Mouse (Mus musculus): Measurements from ENCODE around the gene Gprc5c. TPM values are rescaled to one million over a fixed set of nuclear protein-coding genes. Genes with fewer than 3 reads are reported as not detected.

Gene Gprc5c
- polyA plus RNA-seq, 1 experiment = 48.8 TPM

DNA sequence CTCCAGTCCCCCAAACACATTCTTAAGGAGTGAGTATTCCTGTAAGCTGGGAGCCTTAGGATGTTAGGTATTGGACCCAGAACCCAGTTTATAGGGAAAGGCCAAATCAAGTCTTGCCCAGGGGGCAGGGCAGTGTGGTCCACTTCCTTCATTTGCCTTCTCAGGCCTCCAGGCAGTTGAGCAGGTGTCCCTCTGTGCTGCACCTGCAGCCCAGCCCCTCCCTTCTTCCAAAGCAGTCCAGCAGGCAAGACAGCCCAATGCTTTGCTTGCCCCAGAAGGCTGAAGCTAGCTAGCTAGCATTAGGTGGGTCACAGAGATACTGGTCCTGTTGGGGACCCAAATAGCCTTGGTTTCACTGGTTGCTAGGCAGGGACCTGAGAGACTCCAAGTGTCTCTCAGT, 29.2 kb downstream of the Gprc5c start:
- H3K9me3 ChIP-seq (replicated peaks; ENCODE audit: control insufficient read depth, insufficient read depth, low read length, poor library complexity, severe bottlenecking) = no peaks in the 10 kb centered on the region
- peaks cover 9% of the 10 kb centered on the region for H3K4me1 ChIP-seq (ENCODE audit: control insufficient read depth, insufficient read depth, low read length)
- TF ChIP-seq CTCF (IDR thresholded peaks at IDR 0.05; ENCODE audit: low read depth, low read length) (no peak), POLR2A (IDR thresholded peaks at IDR 0.05; ENCODE audit: insufficient read depth, low read length) (no peak), EP300 (IDR thresholded peaks at IDR 0.05; ENCODE audit: insufficient read depth, low read depth, low read length) (no peak)
- no peaks in the 10 kb centered on the region for H3K36me3 ChIP-seq (ENCODE audit: control insufficient read depth, insufficient read depth, low read length, poor library complexity, severe bottlenecking)
- no peaks in the 10 kb centered on the region for H3K27me3 ChIP-seq (ENCODE audit: control insufficient read depth, insufficient read depth, low read length, poor library complexity, severe bottlenecking)
- H3K9ac ChIP-seq (ENCODE audit: low read depth, poor library complexity, severe bottlenecking) = no peak overlapping the region
- H3K27ac ChIP-seq (ENCODE audit: insufficient read depth, low read length) = no peak overlapping the region
- H3K4me3 ChIP-seq (ENCODE audit: low read depth, low read length) = no peak overlapping the region

DNA sequence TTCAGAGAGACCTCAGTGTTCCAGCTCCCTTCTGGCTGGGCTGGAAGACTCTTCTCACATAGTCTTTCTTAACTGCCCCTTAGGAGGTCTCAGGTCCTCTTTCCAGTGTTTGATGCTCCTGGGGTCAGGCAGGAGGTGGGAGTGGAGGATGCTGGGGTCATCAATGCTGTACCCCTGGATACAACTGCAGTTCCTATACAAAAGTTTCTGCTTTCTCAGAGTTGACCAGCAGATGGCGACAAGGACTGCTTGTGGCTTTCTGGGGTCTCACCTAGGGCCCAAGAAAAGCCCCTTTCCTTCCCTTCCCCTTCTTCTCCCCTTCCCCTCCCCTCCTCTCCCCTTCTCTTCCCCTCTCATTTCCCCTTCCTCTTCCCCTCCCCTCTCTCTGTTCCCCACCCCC, 29.6 kb downstream of the Gprc5c start:
- Histone ChIP-seq H3K27ac (ENCODE audit: insufficient read depth, low read length) (no peak overlapping the region), H3K27me3 (ENCODE audit: control insufficient read depth, insufficient read depth, low read length, poor library complexity, severe bottlenecking) (no peaks in the 10 kb centered on the region), H3K36me3 (ENCODE audit: control insufficient read depth, insufficient read depth, low read length, poor library complexity, severe bottlenecking) (no peaks in the 10 kb centered on the region)

DNA sequence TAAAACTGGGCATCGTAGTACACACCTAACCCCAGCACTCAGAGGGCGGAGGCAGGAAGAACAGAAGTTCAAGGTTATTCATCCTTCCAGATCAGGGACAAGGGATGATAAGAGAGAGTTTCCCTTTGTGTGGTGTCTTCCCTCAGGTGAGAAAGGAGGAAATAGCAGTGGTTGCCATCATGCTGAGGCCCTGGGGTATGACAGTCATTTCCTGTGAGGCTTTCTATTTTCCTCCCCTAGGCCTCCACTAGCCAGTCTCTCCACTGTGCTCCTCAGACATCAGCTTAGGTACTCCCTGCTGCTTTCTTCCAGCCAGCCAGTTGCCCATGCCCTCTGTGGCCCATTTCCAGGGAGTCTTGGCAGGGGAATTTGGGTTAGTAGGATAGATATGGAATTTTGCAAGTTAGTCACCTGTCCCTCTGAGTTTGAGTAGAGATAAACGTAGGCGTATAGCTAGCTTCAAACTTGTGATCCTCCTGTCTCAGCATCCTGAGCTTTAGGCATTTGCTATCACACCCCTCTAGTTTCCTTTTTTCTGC, 32.4 kb downstream of the Gprc5c start:
- no peaks in the 10 kb centered on the region for H3K4me1 ChIP-seq (ENCODE audit: control insufficient read depth, insufficient read depth, low read length)
- no peak overlapping the region for H3K4me3 ChIP-seq (ENCODE audit: low read depth, low read length)
- H3K27ac ChIP-seq (ENCODE audit: insufficient read depth, low read length) = no peak overlapping the region
- H3K36me3 ChIP-seq (ENCODE audit: control insufficient read depth, insufficient read depth, low read length, poor library complexity, severe bottlenecking) = no peaks in the 10 kb centered on the region
- no peaks in the 10 kb centered on the region for H3K9me3 ChIP-seq (replicated peaks; ENCODE audit: control insufficient read depth, insufficient read depth, low read length, poor library complexity, severe bottlenecking)
- no peaks in the 10 kb centered on the region for H3K27me3 ChIP-seq (ENCODE audit: control insufficient read depth, insufficient read depth, low read length, poor library complexity, severe bottlenecking)
- no peak overlapping the region for H3K9ac ChIP-seq (ENCODE audit: low read depth, poor library complexity, severe bottlenecking)
- TF ChIP-seq EP300 (IDR thresholded peaks at IDR 0.05; ENCODE audit: insufficient read depth, low read depth, low read length) = no peak
- TF ChIP-seq POLR2A (IDR thresholded peaks at IDR 0.05; ENCODE audit: insufficient read depth, low read length) = no peak
- no peak for TF ChIP-seq CTCF (IDR thresholded peaks at IDR 0.05; ENCODE audit: low read depth, low read length)

More for the DNA sequence above, 29.6 kb downstream of the Gprc5c start:
- no peaks in the 10 kb centered on the region for H3K9me3 ChIP-seq (replicated peaks; ENCODE audit: control insufficient read depth, insufficient read depth, low read length, poor library complexity, severe bottlenecking)
- H3K4me1 ChIP-seq (ENCODE audit: control insufficient read depth, insufficient read depth, low read length) = peaks cover 8% of the 10 kb centered on the region
- no peak overlapping the region for H3K9ac ChIP-seq (ENCODE audit: low read depth, poor library complexity, severe bottlenecking)
- TF ChIP-seq POLR2A (IDR thresholded peaks at IDR 0.05; ENCODE audit: insufficient read depth, low read length) = no peak
- TF ChIP-seq CTCF (IDR thresholded peaks at IDR 0.05; ENCODE audit: low read depth, low read length) = peak; percentile 70
- H3K4me3 ChIP-seq (ENCODE audit: low read depth, low read length) = no peak overlapping the region

DNA sequence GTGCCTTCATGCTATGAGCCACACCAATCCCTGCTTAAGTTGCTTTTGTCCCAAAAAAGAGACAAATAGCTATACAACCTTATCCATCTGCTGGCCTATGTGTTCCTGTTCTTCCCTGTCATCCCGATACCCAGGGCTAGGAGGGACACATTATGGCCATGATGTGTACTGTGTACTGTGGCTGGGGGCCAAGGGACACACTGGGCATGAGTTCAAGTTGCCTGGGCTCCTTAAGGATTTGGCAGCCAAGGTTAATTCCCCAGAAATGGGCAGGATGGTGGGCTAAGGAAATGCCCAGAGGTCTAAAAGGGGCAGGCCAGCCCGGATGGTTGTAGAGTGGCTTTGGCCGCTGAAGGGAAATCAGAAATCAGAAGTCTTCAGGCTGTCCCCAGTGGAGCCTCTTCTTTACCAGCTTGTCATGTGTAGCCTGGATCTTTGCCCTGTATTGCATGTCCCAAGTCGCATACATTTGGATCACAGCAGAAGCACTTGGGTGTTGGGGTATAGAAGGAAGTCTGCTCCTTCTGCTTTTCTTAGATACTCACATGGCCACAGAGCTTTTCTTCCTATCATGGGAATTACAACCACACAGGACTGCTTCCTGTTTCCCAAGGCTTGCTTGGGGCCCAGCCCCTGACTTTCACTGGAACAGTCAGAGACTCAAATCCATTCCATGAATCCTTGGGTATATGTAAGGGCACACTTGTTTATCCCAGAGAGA, 33.6 kb downstream of the Gprc5c start:
- Histone ChIP-seq H3K27ac (ENCODE audit: insufficient read depth, low read length) (no peak overlapping the region), H3K4me3 (ENCODE audit: low read depth, low read length) (no peak overlapping the region), H3K4me1 (ENCODE audit: control insufficient read depth, insufficient read depth, low read length) (no peaks in the 10 kb centered on the region)

DNA sequence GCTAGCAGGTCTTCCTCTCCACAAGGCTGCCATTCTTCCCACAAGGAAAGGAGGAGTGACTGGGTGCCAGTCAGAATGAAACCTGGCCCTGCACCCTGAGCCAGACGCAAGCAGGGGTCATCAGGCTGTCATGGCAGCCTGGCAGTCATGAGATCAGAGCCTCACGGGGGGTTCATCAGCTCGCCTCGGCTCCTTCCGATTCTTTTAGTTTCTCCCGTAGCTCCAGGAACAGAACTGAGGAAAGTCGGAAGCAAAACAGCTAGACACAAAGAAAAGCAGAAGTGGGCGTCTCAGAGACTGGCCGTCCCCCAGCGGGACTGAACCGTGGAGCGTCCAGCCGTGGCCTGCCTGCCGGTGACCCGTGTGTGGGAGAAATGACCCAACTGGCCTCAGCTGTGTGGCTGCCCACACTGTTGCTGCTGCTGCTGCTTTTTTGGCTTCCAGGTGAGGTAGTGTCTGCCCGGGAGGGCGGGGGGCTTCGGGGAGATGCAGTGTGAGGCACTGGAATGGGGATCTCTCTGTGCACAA, 39.1 kb downstream of the Gprc5c start, which contains the start of gene Cd300a:
TSS of gene Cd300a (plus strand) at position 51 of the 528 bp plus-strand sequence.
- Histone ChIP-seq H3K4me1 (ENCODE audit: control insufficient read depth, insufficient read depth, low read length) (no peaks in the 10 kb centered on the region), H3K27ac (ENCODE audit: insufficient read depth, low read length) (no peak within 1 kb of the TSS), H3K36me3 (ENCODE audit: control insufficient read depth, insufficient read depth, low read length, poor library complexity, severe bottlenecking) (no peaks in the 10 kb centered on the region), H3K9me3 (replicated peaks; ENCODE audit: control insufficient read depth, insufficient read depth, low read length, poor library complexity, severe bottlenecking) (no peaks in the 10 kb centered on the region; the same call in 1 of the 2 replicates), H3K27me3 (ENCODE audit: control insufficient read depth, insufficient read depth, low read length, poor library complexity, severe bottlenecking) (no peaks in the 10 kb centered on the region), H3K4me3 (ENCODE audit: low read depth, low read length) (no peak within 1 kb of the TSS), H3K9ac (ENCODE audit: low read depth, poor library complexity, severe bottlenecking) (no peak within 1 kb of the TSS)
- TF ChIP-seq EP300 (IDR thresholded peaks at IDR 0.05; ENCODE audit: insufficient read depth, low read depth, low read length) = no peak
- no peak for TF ChIP-seq CTCF (IDR thresholded peaks at IDR 0.05; ENCODE audit: low read depth, low read length)
- no peak for TF ChIP-seq POLR2A (IDR thresholded peaks at IDR 0.05; ENCODE audit: insufficient read depth, low read length)

More for the DNA sequence above, 33.6 kb downstream of the Gprc5c start:
- no peaks in the 10 kb centered on the region for H3K9me3 ChIP-seq (replicated peaks; ENCODE audit: control insufficient read depth, insufficient read depth, low read length, poor library complexity, severe bottlenecking)
- no peaks in the 10 kb centered on the region for H3K27me3 ChIP-seq (ENCODE audit: control insufficient read depth, insufficient read depth, low read length, poor library complexity, severe bottlenecking)
- TF ChIP-seq EP300 (IDR thresholded peaks at IDR 0.05; ENCODE audit: insufficient read depth, low read depth, low read length) (no peak), POLR2A (IDR thresholded peaks at IDR 0.05; ENCODE audit: insufficient read depth, low read length) (no peak), CTCF (IDR thresholded peaks at IDR 0.05; ENCODE audit: low read depth, low read length) (no peak)
- no peaks in the 10 kb centered on the region for H3K36me3 ChIP-seq (ENCODE audit: control insufficient read depth, insufficient read depth, low read length, poor library complexity, severe bottlenecking)
- H3K9ac ChIP-seq (ENCODE audit: low read depth, poor library complexity, severe bottlenecking) = no peak overlapping the region

DNA sequence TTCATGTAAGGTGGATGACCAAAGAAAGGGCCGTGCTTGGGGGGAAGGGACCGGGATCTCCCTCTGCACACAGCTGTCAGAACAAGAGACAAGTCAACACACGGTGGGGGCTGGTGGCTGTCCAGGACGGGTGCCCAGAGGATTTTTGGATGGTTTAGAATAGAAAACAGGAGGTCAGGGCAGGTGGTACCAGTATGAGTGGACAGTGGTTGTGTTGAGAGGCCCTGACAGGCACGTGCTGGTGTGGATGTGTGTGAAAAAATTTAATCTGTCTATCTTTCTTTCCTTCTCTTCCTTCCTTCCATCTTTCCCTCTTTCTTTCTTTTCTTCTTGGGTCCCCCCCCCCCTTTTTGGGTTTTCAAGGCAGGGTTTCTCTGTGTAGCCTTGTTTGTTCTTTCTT, 39.6 kb downstream of the Gprc5c start:
- no peak for TF ChIP-seq POLR2A (IDR thresholded peaks at IDR 0.05; ENCODE audit: insufficient read depth, low read length)
- TF ChIP-seq EP300 (IDR thresholded peaks at IDR 0.05; ENCODE audit: insufficient read depth, low read depth, low read length) = no peak
- TF ChIP-seq CTCF (IDR thresholded peaks at IDR 0.05; ENCODE audit: low read depth, low read length) = no peak
- no peak overlapping the region for H3K4me3 ChIP-seq (ENCODE audit: low read depth, low read length)
- no peak overlapping the region for H3K9ac ChIP-seq (ENCODE audit: low read depth, poor library complexity, severe bottlenecking)
- H3K27ac ChIP-seq (ENCODE audit: insufficient read depth, low read length) = no peak overlapping the region
- H3K9me3 ChIP-seq (replicated peaks; ENCODE audit: control insufficient read depth, insufficient read depth, low read length, poor library complexity, severe bottlenecking) = no peaks in the 10 kb centered on the region; the same call in 1 of the 2 replicates
- H3K27me3 ChIP-seq (ENCODE audit: control insufficient read depth, insufficient read depth, low read length, poor library complexity, severe bottlenecking) = no peaks in the 10 kb centered on the region
- no peaks in the 10 kb centered on the region for H3K4me1 ChIP-seq (ENCODE audit: control insufficient read depth, insufficient read depth, low read length)
- H3K36me3 ChIP-seq (ENCODE audit: control insufficient read depth, insufficient read depth, low read length, poor library complexity, severe bottlenecking) = no peaks in the 10 kb centered on the region
